Mouse (Mus musculus) thymus, postnatal 10 days (tissue): ENCODE results near the gene Treml1.

ENCODE experiments used
- DNase-seq, 2 experiments: peaks; one replicate each; pipeline ENCODE4 v3.0.0; 2021; ENCODE audit warnings: low spot score in 2 of 2

The Treml1 gene

GRCm38 (mm10) chr17:48409380-48410298 lies 49.9 kb downstream of the Treml1 start, which contains the start of the genes Nfya and Oard1:
TSS of gene Nfya (minus strand) at chr17:48409906.
TSS of gene Oard1 (plus strand) at chr17:48410014.
- DNase-seq: peak; percentile 99 to 100

- no peak for DNase-seq
These were observed 50.6 kb downstream of the Treml1 start for GRCm38 (mm10) chr17:48410299-48410785.

- DNase-seq: no peak
These were observed 51.5 kb downstream of the Treml1 start for GRCm38 (mm10) chr17:48411241-48411640.

GRCm38 (mm10) chr17:48416011-48416410 lies 56.3 kb downstream of the Treml1 start:
- no peak for DNase-seq
